In the genomic region with DNA sequence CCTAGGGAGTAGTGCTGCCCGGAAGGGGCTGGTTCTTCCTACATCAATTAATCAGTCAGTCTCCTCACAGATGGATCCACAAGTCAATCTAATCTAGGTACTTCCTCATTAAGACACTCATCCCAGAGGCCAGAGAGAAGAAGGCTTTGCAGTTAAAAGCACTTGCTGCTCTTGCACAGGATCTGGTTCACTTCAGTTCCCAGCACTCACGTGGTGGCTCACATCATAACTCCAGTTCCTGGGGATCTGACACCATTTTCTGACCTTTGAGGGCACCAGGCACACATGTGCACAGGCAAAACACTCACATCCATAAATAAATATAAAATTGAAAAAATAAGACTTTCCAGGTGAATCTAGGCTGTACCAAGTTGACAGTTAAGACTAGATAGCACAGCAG, we compare ENCODE assay signal across 30 mouse cellular contexts. TPM values are rescaled to one million over a fixed set of nuclear protein-coding genes. Genes with fewer than 3 reads are reported as not detected.
"Had no signal": no experiment of that assay in that cellular context is flagged by ENCODE, and none has a peak within 500 bp of the region (broad histone marks: within the 10 kb centered on the region; RNA-seq: fewer than 3 reads in every experiment).

No protein-coding gene starts in this region.

- H3K4me3 ChIP-seq: embryonic facial prominence, embryonic 10.5 days; embryonic facial prominence, embryonic 12.5 days; embryonic facial prominence, embryonic 13.5 days; embryonic facial prominence, embryonic 15.5 days; erythroblast, embryonic 14.5 days; forebrain, embryonic 10.5 days; forebrain, embryonic 12.5 days; forebrain, embryonic 13.5 days; forebrain, embryonic 15.5 days; gastrocnemius, adult 2 months; heart, adult 2 months had no signal

- ATAC-seq: forebrain, embryonic 13.5 days; forebrain, embryonic 14.5 days; forebrain, embryonic 15.5 days; forebrain, embryonic 16.5 days; forebrain, postnatal 0 days had no signal

- H3K9ac ChIP-seq: embryonic facial prominence, embryonic 12.5 days; embryonic facial prominence, embryonic 13.5 days; embryonic facial prominence, embryonic 15.5 days; forebrain, embryonic 12.5 days; forebrain, embryonic 13.5 days; forebrain, embryonic 15.5 days; forebrain, postnatal 0 days had no signal

- DNase-seq: cerebellum, adult 2 months; cerebellum, adult 8-10 months; cerebellum, adult 9-10 months; cerebellum, adult 9-11 months; cerebellum, postnatal 10 days; cerebellum, postnatal 14 days; cerebellum, postnatal 25 days; cerebellum, postnatal 36 days; embryo, embryonic 11 days; forebrain, postnatal 0 days; gastrocnemius, adult 2 months; gastrocnemius, postnatal 10 days; gastrocnemius, postnatal 14 days; gastrocnemius, postnatal 25 days; gastrocnemius, postnatal 36 days; heart, adult 18-20 months; heart, adult 2 months had no signal

- H3K27me3 ChIP-seq: embryonic facial prominence, embryonic 12.5 days; embryonic facial prominence, embryonic 13.5 days; embryonic facial prominence, embryonic 15.5 days had no signal

- H3K4me1 ChIP-seq: embryonic facial prominence, embryonic 10.5 days; embryonic facial prominence, embryonic 12.5 days; embryonic facial prominence, embryonic 13.5 days; embryonic facial prominence, embryonic 15.5 days; forebrain, embryonic 10.5 days; forebrain, embryonic 12.5 days; forebrain, embryonic 13.5 days; forebrain, embryonic 15.5 days had no signal

- H3K4me2 ChIP-seq: embryonic facial prominence, embryonic 12.5 days; embryonic facial prominence, embryonic 13.5 days; embryonic facial prominence, embryonic 15.5 days; forebrain, embryonic 12.5 days; forebrain, embryonic 13.5 days; forebrain, embryonic 15.5 days had no signal

- H3K9me3 ChIP-seq: embryonic facial prominence, embryonic 10.5 days; embryonic facial prominence, embryonic 12.5 days; embryonic facial prominence, embryonic 13.5 days; embryonic facial prominence, embryonic 15.5 days; forebrain, embryonic 10.5 days; forebrain, embryonic 12.5 days; forebrain, embryonic 13.5 days; forebrain, embryonic 15.5 days had no signal

- H3K27ac ChIP-seq: embryonic facial prominence, embryonic 10.5 days; embryonic facial prominence, embryonic 12.5 days; embryonic facial prominence, embryonic 13.5 days; embryonic facial prominence, embryonic 15.5 days; forebrain, embryonic 10.5 days; forebrain, embryonic 12.5 days; forebrain, embryonic 13.5 days; forebrain, embryonic 15.5 days; gastrocnemius, adult 2 months; heart, adult 2 months had no signal

- H3K36me3 ChIP-seq: embryonic facial prominence, embryonic 10.5 days; embryonic facial prominence, embryonic 12.5 days; embryonic facial prominence, embryonic 13.5 days; embryonic facial prominence, embryonic 15.5 days; forebrain, embryonic 10.5 days; forebrain, embryonic 12.5 days; forebrain, embryonic 15.5 days had no signal

RNA-seq across cellular contexts. Expression of a gene that starts 27.7 kb away (rescaled TPM):
- total RNA-seq: common myeloid progenitor, adult 5-6 weeks; granulocyte monocyte progenitor cell, adult 5-6 weeks had no signal
